Mouse (Mus musculus) brain, embryonic 14.5 days (tissue): ENCODE results near the gene Zranb1. TPM values are rescaled to one million over a fixed set of nuclear protein-coding genes. Genes with fewer than 3 reads are reported as not detected.

Experiments
- DNase-seq: peaks from one replicate; pipeline ENCODE4 v3.0.0-alpha.2; 2011; ENCODE audit warnings: low read depth
- CTCF ChIP-seq: fragments of 200-500 bp; IDR thresholded peaks from 2 replicates; pipeline ENCODE4 v1.5.1; 2012; ENCODE audit warnings: inconsistent platforms, mild to moderate bottlenecking, moderate library complexity, borderline replicate concordance; ENCODE audit not compliant: insufficient read depth, insufficient read length; ENCODE audit errors: extremely low read depth
- POLR2A ChIP-seq: fragments of 200-500 bp; IDR thresholded peaks from 2 replicates; pipeline ENCODE4 v1.6.1; 2012; ENCODE audit warnings: mild to moderate bottlenecking, inconsistent platforms, borderline replicate concordance; ENCODE audit not compliant: poor library complexity, insufficient read depth, insufficient read length, severe bottlenecking; ENCODE audit errors: extremely low read depth
- polyA plus RNA-seq: library from polyadenylated mRNA; depleted of rRNA; stranded (reverse); fragments of >200 nt; gene quantifications from 2 replicates; pipeline ENCODE4 v1.2.3, GENCODE M21; 2012

Gene Zranb1
- polyA plus RNA-seq, 1 experiment, result 31.3 TPM

- TF ChIP-seq POLR2A (no peak), CTCF (no peak)
- DNase-seq, result no peak
These were observed 58.9 kb downstream of the Zranb1 start for GRCm38 (mm10) chr7:132989839-132990238.

GRCm38 (mm10) chr7:132991240-132991900 lies 60.4 kb downstream of the Zranb1 start:
- TF ChIP-seq CTCF (no peak), POLR2A (no peak)
- no peak for DNase-seq

- TF ChIP-seq CTCF (no peak), POLR2A (no peak)
- no peak for DNase-seq
These were observed 62.1 kb downstream of the Zranb1 start for GRCm38 (mm10) chr7:132992967-132993615.

- no peak for TF ChIP-seq POLR2A
- peak; percentile 37; the same call in 1 of the 2 replicates for TF ChIP-seq CTCF
- no peak for DNase-seq
These were observed 63.2 kb downstream of the Zranb1 start for GRCm38 (mm10) chr7:132994120-132994519.

- peak; percentile 46 for DNase-seq
These were observed 63.8 kb downstream of the Zranb1 start for GRCm38 (mm10) chr7:132994628-132995191.

GRCm38 (mm10) chr7:132996391-132996790 lies 65.4 kb downstream of the Zranb1 start:
- TF ChIP-seq POLR2A, result no peak
- peak; percentile 54; the same call in 1 of the 2 replicates for TF ChIP-seq CTCF
- DNase-seq, result peak; percentile 39

More at GRCm38 (mm10) chr7:132994628-132995191, 63.8 kb downstream of the Zranb1 start:
- TF ChIP-seq CTCF (no peak), POLR2A (no peak)

GRCm38 (mm10) chr7:132998639-132999038 lies 67.7 kb downstream of the Zranb1 start:
- DNase-seq, result no peak
- no peak for TF ChIP-seq POLR2A
- no peak for TF ChIP-seq CTCF

GRCm38 (mm10) chr7:132999061-132999460 lies 68.1 kb downstream of the Zranb1 start:
- TF ChIP-seq POLR2A (no peak), CTCF (no peak)
- DNase-seq, result no peak

- no peak for DNase-seq
- TF ChIP-seq POLR2A (no peak), CTCF (no peak)
These were observed 70.4 kb downstream of the Zranb1 start for GRCm38 (mm10) chr7:133001388-133001787.

- DNase-seq, result no peak
- TF ChIP-seq POLR2A (no peak), CTCF (no peak)
These were observed 71.3 kb downstream of the Zranb1 start for GRCm38 (mm10) chr7:133002271-133002670.

GRCm38 (mm10) chr7:133003421-133003820 lies 72.5 kb downstream of the Zranb1 start:
- TF ChIP-seq CTCF (peak; percentile 90), POLR2A (no peak)
- peak; percentile 92 for DNase-seq

GRCm38 (mm10) chr7:133005772-133006171 lies 74.8 kb downstream of the Zranb1 start:
- no peak for DNase-seq

GRCm38 (mm10) chr7:133007343-133007742 lies 76.4 kb downstream of the Zranb1 start:
- no peak for TF ChIP-seq POLR2A
- no peak for TF ChIP-seq CTCF
- DNase-seq, result no peak

More at GRCm38 (mm10) chr7:133005772-133006171, 74.8 kb downstream of the Zranb1 start:
- no peak for TF ChIP-seq POLR2A
